Mouse (Mus musculus) midbrain, embryonic 10.5 days (tissue): ENCODE data around the gene Plrg1. TPM values are rescaled to one million over a fixed set of nuclear protein-coding genes. Genes with fewer than 3 reads are reported as not detected.

Experiments
- DNase-seq: peaks from one replicate; pipeline ENCODE4 v3.0.0-alpha.2; 2017; ENCODE audit warnings: low spot score
- H3K27ac ChIP-seq: fragments of 300-500 bp; sonication (generic); replicated peaks from 2 replicates; pipeline ENCODE4 v1.5.1; 2016; ENCODE audit warnings: mild to moderate bottlenecking
- H3K27me3 ChIP-seq: fragments of 300-500 bp; sonication (generic); 2 replicates; pipeline ENCODE4 v1.6.1; 2016; ENCODE audit warnings: low read depth, mild to moderate bottlenecking; ENCODE audit not compliant: poor library complexity, severe bottlenecking
- H3K36me3 ChIP-seq: fragments of 300-500 bp; sonication (generic); 2 replicates; pipeline ENCODE4 v1.6.1; 2016; ENCODE audit warnings: mild to moderate bottlenecking, moderate library complexity
- H3K4me1 ChIP-seq: fragments of 300-500 bp; sonication (generic); 2 replicates; pipeline ENCODE4 v1.6.1; 2016
- H3K4me3 ChIP-seq: fragments of 300-500 bp; sonication (generic); 2 replicates; pipeline ENCODE4 v1.5.1; 2016; ENCODE audit warnings: mild to moderate bottlenecking, moderate library complexity
- H3K9me3 ChIP-seq: fragments of 300-500 bp; sonication (generic); replicated peaks from 2 replicates; pipeline ENCODE4 v1.6.1; 2016; ENCODE audit warnings: mild to moderate bottlenecking
- WGBS: fragments of 180-500 bp; shearing (Covaris S2); methylation state at CpG from one replicate; pipeline ENCODE4 v1.1.7; 2016; 5-methylcytosine and 5-hydroxymethylcytosine counted together
- polyA plus RNA-seq: library from polyadenylated mRNA; unstranded; fragments of >200 nt; fragmentation: Nextera tagmentation; extraction: Ambion mirVana; gene quantifications from 2 replicates; pipeline ENCODE4 v1.2.1, GENCODE M21; 2016

The Plrg1 gene
- polyA plus RNA-seq, 1 experiment from 2014 or later, result 144 TPM

- Histone ChIP-seq H3K9me3 (no peaks in the 10 kb centered on the region), H3K4me3 (no peak overlapping the region), H3K27me3 (no peaks in the 10 kb centered on the region), H3K4me1 (peaks cover 3% of the 10 kb centered on the region; the same call in 1 of the 2 replicates), H3K36me3 (no peaks in the 10 kb centered on the region), H3K27ac (no peak overlapping the region)
- 91% methylated on average over 9 of the region's 9 CpGs for WGBS
- DNase-seq, result no peak
These were observed 27.6 kb upstream of the Plrg1 start for GRCm38 (mm10) chr3:83027546-83028251.

GRCm38 (mm10) chr3:83030331-83030730 lies 25.0 kb upstream of the Plrg1 start:
- WGBS, result 72% methylated on average over 4 of the region's 4 CpGs
- peaks cover 9% of the 10 kb centered on the region for H3K4me1 ChIP-seq
- DNase-seq, result no peak

GRCm38 (mm10) chr3:83032746-83033308 lies 22.5 kb upstream of the Plrg1 start:
- Histone ChIP-seq H3K27me3 (0 out of 2 replicates have a peak, but pooled peaks cover 5% of the 10 kb centered on the region), H3K4me3 (peak overlapping the region; percentile 30), H3K4me1 (peaks cover 6% of the 10 kb centered on the region), H3K36me3 (no peaks in the 10 kb centered on the region), H3K27ac (peak overlapping the region; percentile 30; the same call in 1 of the 2 replicates), H3K9me3 (no peaks in the 10 kb centered on the region)
- 50% methylated on average over 13 of the region's 13 CpGs for WGBS
- DNase-seq, result no peak

More at GRCm38 (mm10) chr3:83030331-83030730, 25.0 kb upstream of the Plrg1 start:
- Histone ChIP-seq H3K4me3 (no peak overlapping the region), H3K27ac (no peak overlapping the region), H3K36me3 (no peaks in the 10 kb centered on the region), H3K27me3 (0 out of 2 replicates have a peak, but pooled peaks cover 5% of the 10 kb centered on the region), H3K9me3 (no peaks in the 10 kb centered on the region)

GRCm38 (mm10) chr3:83033801-83034200 lies 21.5 kb upstream of the Plrg1 start:
- H3K9me3 ChIP-seq, result no peaks in the 10 kb centered on the region
- H3K27ac ChIP-seq, result no peak overlapping the region
- WGBS, result 83% methylated on average over 8 of the region's 8 CpGs
- no peak overlapping the region for H3K4me3 ChIP-seq
- peaks cover 6% of the 10 kb centered on the region for H3K4me1 ChIP-seq
- DNase-seq, result no peak
- 0 out of 2 replicates have a peak, but pooled peaks cover 5% of the 10 kb centered on the region for H3K27me3 ChIP-seq
- H3K36me3 ChIP-seq, result no peaks in the 10 kb centered on the region

- Histone ChIP-seq H3K9me3 (no peaks in the 10 kb centered on the region), H3K27me3 (0 out of 2 replicates have a peak, but pooled peaks cover 2% of the 10 kb centered on the region), H3K4me3 (no peak overlapping the region), H3K36me3 (no peaks in the 10 kb centered on the region), H3K27ac (no peak overlapping the region), H3K4me1 (no peaks in the 10 kb centered on the region)
- DNase-seq, result no peak
- 89% methylated on average over 2 of the region's 2 CpGs for WGBS
These were observed 16.5 kb upstream of the Plrg1 start for GRCm38 (mm10) chr3:83038865-83039264.

- H3K4me3 ChIP-seq, result no peak overlapping the region
- no peaks in the 10 kb centered on the region for H3K27me3 ChIP-seq
- no peak for DNase-seq
- H3K27ac ChIP-seq, result no peak overlapping the region
- H3K36me3 ChIP-seq, result no peaks in the 10 kb centered on the region
- no peaks in the 10 kb centered on the region for H3K4me1 ChIP-seq
- 75% methylated on average over 4 of the region's 4 CpGs for WGBS
- H3K9me3 ChIP-seq, result no peaks in the 10 kb centered on the region
These were observed 15.7 kb upstream of the Plrg1 start for GRCm38 (mm10) chr3:83039666-83040065.

- Histone ChIP-seq H3K36me3 (no peaks in the 10 kb centered on the region), H3K27me3 (no peaks in the 10 kb centered on the region), H3K4me1 (no peaks in the 10 kb centered on the region), H3K27ac (no peak overlapping the region), H3K4me3 (no peak overlapping the region), H3K9me3 (no peaks in the 10 kb centered on the region)
- 95% methylated on average over 5 of the region's 5 CpGs for WGBS
- DNase-seq, result no peak
These were observed 12.9 kb upstream of the Plrg1 start for GRCm38 (mm10) chr3:83042451-83042850.

GRCm38 (mm10) chr3:83046649-83047048 lies 8.7 kb upstream of the Plrg1 start:
- Histone ChIP-seq H3K27ac (no peak overlapping the region), H3K4me1 (no peaks in the 10 kb centered on the region), H3K9me3 (no peaks in the 10 kb centered on the region), H3K27me3 (no peaks in the 10 kb centered on the region), H3K36me3 (no peaks in the 10 kb centered on the region), H3K4me3 (no peak overlapping the region)
- no peak for DNase-seq
- WGBS, result 86% methylated on average over 11 of the region's 11 CpGs

- H3K36me3 ChIP-seq, result no peaks in the 10 kb centered on the region
- H3K4me3 ChIP-seq, result no peak within 1 kb of the TSS
- no peak within 1 kb of the TSS for H3K27ac ChIP-seq
- no peaks in the 10 kb centered on the region for H3K27me3 ChIP-seq
- no peak for DNase-seq
- no peaks in the 10 kb centered on the region for H3K9me3 ChIP-seq
- 94% methylated on average over 8 of the region's 8 CpGs for WGBS
- no peaks in the 10 kb centered on the region for H3K4me1 ChIP-seq
These were observed 5.6 kb upstream of the Plrg1 start, which contains the start of gene Fgb for GRCm38 (mm10) chr3:83049680-83050079. Gene Fgb, minus strand, starts transcription at chr3:83049863.

- 86% methylated on average over 5 of the region's 5 CpGs for WGBS
- no peak overlapping the region for H3K27ac ChIP-seq
- H3K27me3 ChIP-seq, result no peaks in the 10 kb centered on the region
- no peak overlapping the region for H3K4me3 ChIP-seq
- DNase-seq, result no peak
- no peaks in the 10 kb centered on the region for H3K36me3 ChIP-seq
- H3K4me1 ChIP-seq, result no peaks in the 10 kb centered on the region
- H3K9me3 ChIP-seq, result no peaks in the 10 kb centered on the region
These were observed 4.7 kb upstream of the Plrg1 start for GRCm38 (mm10) chr3:83050661-83051060.

- H3K9me3 ChIP-seq, result no peaks in the 10 kb centered on the region
- H3K4me3 ChIP-seq, result no peak overlapping the region
- H3K27me3 ChIP-seq, result no peaks in the 10 kb centered on the region
- H3K36me3 ChIP-seq, result peaks cover 6% of the 10 kb centered on the region
- WGBS, result 94% methylated on average over 5 of the region's 5 CpGs
- H3K27ac ChIP-seq, result no peak overlapping the region
- DNase-seq, result no peak
- peaks cover 11% of the 10 kb centered on the region for H3K4me1 ChIP-seq
These were observed 3.2 kb upstream of the Plrg1 start for GRCm38 (mm10) chr3:83052102-83052501.

- peaks cover 11% of the 10 kb centered on the region for H3K4me1 ChIP-seq
- no peak overlapping the region for H3K27ac ChIP-seq
- WGBS, result 84% methylated on average over 7 of the region's 7 CpGs
- H3K36me3 ChIP-seq, result peaks cover 16% of the 10 kb centered on the region
- no peak overlapping the region for H3K4me3 ChIP-seq
- H3K9me3 ChIP-seq, result no peaks in the 10 kb centered on the region
- DNase-seq, result no peak
- no peaks in the 10 kb centered on the region for H3K27me3 ChIP-seq
These were observed 2.2 kb upstream of the Plrg1 start for GRCm38 (mm10) chr3:83053126-83053525.

- Histone ChIP-seq H3K4me3 (no peak overlapping the region), H3K27ac (no peak overlapping the region), H3K4me1 (peaks cover 11% of the 10 kb centered on the region), H3K27me3 (no peaks in the 10 kb centered on the region), H3K36me3 (peaks cover 22% of the 10 kb centered on the region), H3K9me3 (no peaks in the 10 kb centered on the region)
- peak; percentile 13 for DNase-seq
- 34% methylated on average over 10 of the region's 10 CpGs for WGBS
These were observed 1.6 kb upstream of the Plrg1 start for GRCm38 (mm10) chr3:83053758-83054157.
